Mouse (Mus musculus): Measurements from ENCODE around the gene Cldn12. TPM values are rescaled to one million over a fixed set of nuclear protein-coding genes. Genes with fewer than 3 reads are reported as not detected.

Cldn12 gene
- polyA plus RNA-seq (2014; fragmentation: Nextera tagmentation; extraction: Ambion mirVana) = 17.8 and 18.1 TPM in 2 replicates

DNA sequence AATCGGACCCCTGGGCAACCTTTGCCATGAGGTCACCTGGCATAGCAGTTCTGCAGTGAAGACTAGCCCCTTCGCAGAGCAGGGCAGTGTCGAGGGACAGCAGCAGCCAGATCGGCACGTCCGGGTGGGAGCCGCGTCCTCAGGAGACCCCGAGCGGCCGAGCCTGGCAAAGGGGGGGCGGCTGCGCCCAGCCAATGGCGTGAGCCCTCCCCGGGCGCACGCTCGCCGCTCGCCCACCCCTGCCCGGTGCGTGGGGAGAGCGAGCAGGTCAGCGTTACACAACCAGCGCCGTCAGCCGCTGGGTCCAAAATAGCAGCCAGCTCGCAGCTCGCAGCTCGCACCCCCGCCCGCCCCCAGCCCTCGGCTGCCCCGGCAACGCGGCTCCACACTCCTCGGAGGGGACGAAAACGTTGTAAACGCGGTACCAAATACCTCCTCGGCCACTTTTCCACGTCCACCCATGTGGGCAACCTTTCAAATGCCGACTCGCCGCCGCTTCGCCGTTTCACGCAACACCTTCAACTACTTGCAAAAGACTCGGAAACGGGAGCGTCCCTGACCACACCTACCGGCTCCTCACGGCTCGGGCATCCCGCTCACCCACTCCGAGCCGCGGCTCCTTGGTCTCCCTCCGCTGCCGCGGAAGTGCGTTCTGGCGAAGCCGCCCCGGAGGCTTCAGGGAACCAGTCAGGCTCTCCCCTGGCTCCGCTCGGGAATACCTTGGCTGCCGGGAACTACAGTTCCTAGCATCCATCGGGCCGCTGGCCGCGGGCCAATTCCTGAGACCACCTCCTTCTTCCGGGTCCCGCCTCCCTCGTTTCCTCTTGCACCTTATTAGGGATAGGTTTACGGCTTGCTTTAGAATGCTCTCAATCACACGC, at the start of gene Cldn12:
Cldn12 (minus strand) TSS at position 763 of the 881 bp plus-strand sequence.
- under 1% methylated on average over 79 of the region's 79 CpGs for WGBS

DNA sequence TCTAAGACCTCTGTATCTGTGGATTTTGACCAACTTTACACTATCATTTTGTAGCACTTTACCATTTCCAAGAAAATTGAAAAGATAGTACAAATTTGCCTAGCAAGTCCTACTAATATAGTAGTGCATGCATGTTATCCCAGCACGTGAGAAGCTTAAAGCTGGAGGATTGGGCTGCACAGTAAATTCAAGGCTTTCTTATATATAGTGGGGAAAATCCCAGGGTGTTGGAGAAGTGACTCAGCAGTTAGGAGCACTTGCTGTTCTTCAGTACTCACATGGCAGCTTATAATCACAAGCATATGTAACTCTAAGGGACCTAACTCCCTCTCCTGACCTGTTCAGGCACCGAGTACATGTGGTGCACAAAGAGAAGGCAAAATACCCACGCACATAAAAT, 47.7 kb upstream of the Cldn12 start:
- peaks cover 12% of the 10 kb centered on the region for H3K4me1 ChIP-seq (replicated peaks; ENCODE audit: control insufficient read depth, insufficient read depth, low read length)
- no peak overlapping the region for H3K4me2 ChIP-seq (replicated peaks)
- DNase-seq (ENCODE audit: low spot score) = no peak
- H3K9me3 ChIP-seq (ENCODE audit: control insufficient read depth, low read length) = no peaks in the 10 kb centered on the region
- no peaks in the 10 kb centered on the region for H3K36me3 ChIP-seq (replicated peaks; ENCODE audit: control insufficient read depth, insufficient read depth)
- WGBS = 84% methylated on average over 3 of the region's 3 CpGs
- no peaks in the 10 kb centered on the region for H3K27me3 ChIP-seq (ENCODE audit: control insufficient read depth, insufficient read depth, low read length)
- no peak for ATAC-seq (ENCODE audit: low FRiP score)
- no peak overlapping the region for H3K9ac ChIP-seq
- H3K27ac ChIP-seq = no peak overlapping the region
- H3K4me3 ChIP-seq (replicated peaks; ENCODE audit: low read length) = no peak overlapping the region

More for the DNA sequence above, at the start of gene Cldn12:
- ATAC-seq (ENCODE audit: low FRiP score) = peak; percentile 96
- no peaks in the 10 kb centered on the region for H3K9me3 ChIP-seq (ENCODE audit: control insufficient read depth, low read length)
- peak within 1 kb of the TSS; percentile 78 for H3K9ac ChIP-seq
- H3K36me3 ChIP-seq (replicated peaks; ENCODE audit: control insufficient read depth, insufficient read depth) = no peaks in the 10 kb centered on the region
- peak; percentile 98 for DNase-seq (ENCODE audit: low spot score)
- H3K27ac ChIP-seq = peak within 1 kb of the TSS; percentile 88
- H3K4me1 ChIP-seq (replicated peaks; ENCODE audit: control insufficient read depth, insufficient read depth, low read length) = no peaks in the 10 kb centered on the region; the same call in 1 of the 2 replicates
- H3K4me3 ChIP-seq (replicated peaks; ENCODE audit: low read length) = peak within 1 kb of the TSS; percentile 79
- H3K27me3 ChIP-seq (ENCODE audit: control insufficient read depth, insufficient read depth, low read length) = no peaks in the 10 kb centered on the region
- peak within 1 kb of the TSS; percentile 95 for H3K4me2 ChIP-seq (replicated peaks)

DNA sequence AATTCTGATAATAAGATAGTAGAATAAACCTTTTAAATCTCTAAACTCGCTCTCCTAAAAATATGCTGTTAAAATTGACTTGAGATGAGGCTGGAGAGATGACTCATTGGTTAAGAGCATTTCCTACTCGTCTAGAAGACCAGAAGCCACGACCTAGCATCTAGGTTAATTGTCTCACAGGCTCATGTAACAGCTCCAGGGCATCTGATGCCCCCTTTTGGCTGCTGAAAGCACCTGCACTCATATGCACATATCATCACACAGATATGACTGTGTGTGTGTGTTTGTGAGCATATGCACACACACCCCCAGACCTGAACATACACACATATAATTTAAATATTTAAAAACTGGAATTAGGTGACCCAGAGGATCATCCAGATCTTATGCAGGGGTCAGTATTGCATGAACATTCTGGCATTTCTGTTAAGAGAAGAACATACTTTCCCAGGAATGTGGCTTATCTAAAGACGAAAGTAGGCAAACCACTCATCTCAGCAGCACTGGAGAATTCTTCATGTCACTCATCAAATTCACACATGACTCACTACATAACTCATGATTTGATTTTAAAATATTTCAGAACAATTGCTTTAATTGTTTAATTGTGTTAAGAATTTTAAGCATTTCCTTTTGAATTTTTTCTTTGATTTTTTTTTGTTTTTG, 46.4 kb upstream of the Cldn12 start:
- ATAC-seq (ENCODE audit: low FRiP score) (no peak), DNase-seq (ENCODE audit: low spot score) (no peak)
- H3K36me3 ChIP-seq (replicated peaks; ENCODE audit: control insufficient read depth, insufficient read depth) = no peaks in the 10 kb centered on the region
- peaks cover 12% of the 10 kb centered on the region for H3K4me1 ChIP-seq (replicated peaks; ENCODE audit: control insufficient read depth, insufficient read depth, low read length)
- no peak overlapping the region for H3K9ac ChIP-seq
- no peak overlapping the region for H3K4me2 ChIP-seq (replicated peaks)
- WGBS = 76% methylated on average over 4 of the region's 4 CpGs
- H3K9me3 ChIP-seq (ENCODE audit: control insufficient read depth, low read length) = no peaks in the 10 kb centered on the region
- no peaks in the 10 kb centered on the region for H3K27me3 ChIP-seq (ENCODE audit: control insufficient read depth, insufficient read depth, low read length)
- H3K27ac ChIP-seq = no peak overlapping the region
- H3K4me3 ChIP-seq (replicated peaks; ENCODE audit: low read length) = no peak overlapping the region

GRCm38 (mm10) chr5:5559798-5560197, 45.0 kb upstream of the Cldn12 start:
- Histone ChIP-seq H3K9me3 (ENCODE audit: control insufficient read depth, low read length) (no peaks in the 10 kb centered on the region), H3K27ac (peak overlapping the region; percentile 67), H3K27me3 (ENCODE audit: control insufficient read depth, insufficient read depth, low read length) (no peaks in the 10 kb centered on the region), H3K4me2 (replicated peaks) (peak overlapping the region; percentile 76), H3K36me3 (replicated peaks; ENCODE audit: control insufficient read depth, insufficient read depth) (peaks cover 9% of the 10 kb centered on the region), H3K9ac (peak overlapping the region; percentile 75), H3K4me3 (replicated peaks; ENCODE audit: low read length) (peak overlapping the region; percentile 72), H3K4me1 (replicated peaks; ENCODE audit: control insufficient read depth, insufficient read depth, low read length) (peaks cover 12% of the 10 kb centered on the region)
- WGBS = 43% methylated on average over 8 of the region's 8 CpGs
- DNase-seq (ENCODE audit: low spot score) (peak; percentile 30), ATAC-seq (ENCODE audit: low FRiP score) (peak; percentile 76)

GRCm38 (mm10) chr5:5559079-5559740, 44.5 kb upstream of the Cldn12 start, which contains the start of gene Gtpbp10:
Gtpbp10 (minus strand) TSS chr5:5559538.
- under 1% methylated on average over 43 of the region's 43 CpGs for WGBS
- H3K27ac ChIP-seq = peak within 1 kb of the TSS; percentile 67
- peaks cover 12% of the 10 kb centered on the region for H3K4me1 ChIP-seq (replicated peaks; ENCODE audit: control insufficient read depth, insufficient read depth, low read length)
- H3K36me3 ChIP-seq (replicated peaks; ENCODE audit: control insufficient read depth, insufficient read depth) = peaks cover 15% of the 10 kb centered on the region
- H3K4me3 ChIP-seq (replicated peaks; ENCODE audit: low read length) = peak within 1 kb of the TSS; percentile 72
- H3K9ac ChIP-seq = peak within 1 kb of the TSS; percentile 75
- ATAC-seq (ENCODE audit: low FRiP score) = peak; percentile 99
- no peaks in the 10 kb centered on the region for H3K9me3 ChIP-seq (ENCODE audit: control insufficient read depth, low read length)
- H3K27me3 ChIP-seq (ENCODE audit: control insufficient read depth, insufficient read depth, low read length) = no peaks in the 10 kb centered on the region
- H3K4me2 ChIP-seq (replicated peaks) = peak within 1 kb of the TSS; percentile 76
- DNase-seq (ENCODE audit: low spot score) = peak; percentile 97

- WGBS = 90% methylated on average over 1 of the region's 1 CpGs
- Histone ChIP-seq H3K27me3 (ENCODE audit: control insufficient read depth, insufficient read depth, low read length) (no peaks in the 10 kb centered on the region), H3K9ac (no peak overlapping the region), H3K4me3 (replicated peaks; ENCODE audit: low read length) (no peak overlapping the region), H3K9me3 (ENCODE audit: control insufficient read depth, low read length) (no peaks in the 10 kb centered on the region), H3K4me2 (replicated peaks) (no peak overlapping the region), H3K36me3 (replicated peaks; ENCODE audit: control insufficient read depth, insufficient read depth) (peaks cover 62% of the 10 kb centered on the region), H3K4me1 (replicated peaks; ENCODE audit: control insufficient read depth, insufficient read depth, low read length) (no peaks in the 10 kb centered on the region), H3K27ac (no peak overlapping the region)
- DNase-seq (ENCODE audit: low spot score) (no peak), ATAC-seq (ENCODE audit: low FRiP score) (no peak)
These were observed 36.4 kb upstream of the Cldn12 start for GRCm38 (mm10) chr5:5551110-5551509.

GRCm38 (mm10) chr5:5540385-5540784, 25.6 kb upstream of the Cldn12 start:
- Histone ChIP-seq H3K9me3 (ENCODE audit: control insufficient read depth, low read length) (no peaks in the 10 kb centered on the region), H3K27me3 (ENCODE audit: control insufficient read depth, insufficient read depth, low read length) (no peaks in the 10 kb centered on the region), H3K4me1 (replicated peaks; ENCODE audit: control insufficient read depth, insufficient read depth, low read length) (no peaks in the 10 kb centered on the region), H3K9ac (no peak overlapping the region), H3K36me3 (replicated peaks; ENCODE audit: control insufficient read depth, insufficient read depth) (peaks cover 56% of the 10 kb centered on the region), H3K27ac (no peak overlapping the region), H3K4me3 (replicated peaks; ENCODE audit: low read length) (no peak overlapping the region), H3K4me2 (replicated peaks) (no peak overlapping the region)
- DNase-seq (ENCODE audit: low spot score) (no peak), ATAC-seq (ENCODE audit: low FRiP score) (no peak)
- 75% methylated on average over 3 of the region's 3 CpGs for WGBS

GRCm38 (mm10) chr5:5539771-5540170, 25.0 kb upstream of the Cldn12 start:
- ATAC-seq (ENCODE audit: low FRiP score) = no peak
- no peak for DNase-seq (ENCODE audit: low spot score)
- H3K9me3 ChIP-seq (ENCODE audit: control insufficient read depth, low read length) = no peaks in the 10 kb centered on the region

GRCm38 (mm10) chr5:5536131-5536530, 21.4 kb upstream of the Cldn12 start:
- DNase-seq (ENCODE audit: low spot score) (no peak), ATAC-seq (ENCODE audit: low FRiP score) (no peak)
- no peak overlapping the region for H3K9ac ChIP-seq
- no peak overlapping the region for H3K27ac ChIP-seq
- H3K27me3 ChIP-seq (ENCODE audit: control insufficient read depth, insufficient read depth, low read length) = no peaks in the 10 kb centered on the region
- H3K4me3 ChIP-seq (replicated peaks; ENCODE audit: low read length) = no peak overlapping the region
- peaks cover 22% of the 10 kb centered on the region for H3K36me3 ChIP-seq (replicated peaks; ENCODE audit: control insufficient read depth, insufficient read depth)
- no peak overlapping the region for H3K4me2 ChIP-seq (replicated peaks)
- WGBS = 97% methylated on average over 1 of the region's 1 CpGs
- H3K4me1 ChIP-seq (replicated peaks; ENCODE audit: control insufficient read depth, insufficient read depth, low read length) = no peaks in the 10 kb centered on the region
- H3K9me3 ChIP-seq (ENCODE audit: control insufficient read depth, low read length) = no peaks in the 10 kb centered on the region

More at GRCm38 (mm10) chr5:5539771-5540170, 25.0 kb upstream of the Cldn12 start:
- WGBS = 83% methylated on average over 3 of the region's 3 CpGs
- Histone ChIP-seq H3K9ac (no peak overlapping the region), H3K4me3 (replicated peaks; ENCODE audit: low read length) (no peak overlapping the region), H3K36me3 (replicated peaks; ENCODE audit: control insufficient read depth, insufficient read depth) (peaks cover 54% of the 10 kb centered on the region), H3K27ac (no peak overlapping the region), H3K4me1 (replicated peaks; ENCODE audit: control insufficient read depth, insufficient read depth, low read length) (no peaks in the 10 kb centered on the region), H3K27me3 (ENCODE audit: control insufficient read depth, insufficient read depth, low read length) (no peaks in the 10 kb centered on the region), H3K4me2 (replicated peaks) (no peak overlapping the region)

Measured in hindbrain, embryonic 14.5 days (tissue).